Mouse (Mus musculus) heart, adult 2 months (tissue): ENCODE measurements around the gene Upp2. TPM values are rescaled to one million over a fixed set of nuclear protein-coding genes. Genes with fewer than 3 reads are reported as not detected.

Experiments used
- DNase-seq, 2 experiments: peaks; one replicate each; pipeline ENCODE4 v3.0.0; 2021
- H3K27ac ChIP-seq: fragments of 200-600 bp; 2 replicates; pipeline ENCODE4 v1.8.1; 2022
- H3K27me3 ChIP-seq: fragments of 200-500 bp; 2 replicates; pipeline ENCODE4 v1.6.1; 2012; ENCODE audit warnings: mild to moderate bottlenecking, low read length, inconsistent platforms, mixed read lengths; ENCODE audit not compliant: control insufficient read depth, insufficient read depth
- H3K36me3 ChIP-seq: fragments of 200-500 bp; 2 replicates; pipeline ENCODE4 v1.6.1; 2012; ENCODE audit warnings: low read length, inconsistent platforms; ENCODE audit not compliant: control insufficient read depth, insufficient read depth
- H3K4me1 ChIP-seq: fragments of 200-500 bp; 2 replicates; pipeline ENCODE4 v1.6.1; 2011; ENCODE audit warnings: low read length; ENCODE audit not compliant: control insufficient read depth, insufficient read depth
- H3K4me3 ChIP-seq: fragments of 200-600 bp; 2 replicates; pipeline ENCODE4 v1.8.1; 2022
- H3K79me2 ChIP-seq: fragments of 200-500 bp; replicated peaks from 2 replicates; pipeline ENCODE4 v1.6.1; 2012; ENCODE audit warnings: mild to moderate bottlenecking, inconsistent platforms, low read length, moderate library complexity, mixed read lengths; ENCODE audit not compliant: control insufficient read depth, insufficient read depth
- H3K9ac ChIP-seq: fragments of 200-500 bp; 2 replicates; pipeline ENCODE4 v1.6.1; 2012; ENCODE audit warnings: low read depth, mild to moderate bottlenecking, control low read depth, inconsistent platforms, low read length, mixed read lengths
- CTCF ChIP-seq: fragments of 200-600 bp; IDR thresholded peaks from 2 replicates; pipeline ENCODE4 v1.8.1; 2022; ENCODE audit warnings: antibody characterized with exemption, mild to moderate bottlenecking, moderate library complexity
- EP300 ChIP-seq: fragments of 200-500 bp; IDR thresholded peaks from 2 replicates; pipeline ENCODE4 v1.6.1; 2011; ENCODE audit warnings: low read depth, low read length, control low read depth; ENCODE audit not compliant: insufficient read depth
- POLR2A ChIP-seq: fragments of 200-500 bp; IDR thresholded peaks from 2 replicates; pipeline ENCODE4 v1.6.1; 2011; ENCODE audit warnings: mild to moderate bottlenecking, low read depth, low read length, control low read depth; ENCODE audit not compliant: insufficient read depth
- WGBS: fragments of 180-500 bp; shearing (Covaris S2); methylation state at CpG from one replicate; pipeline ENCODE4 v1.1.7; 2018; 5-methylcytosine and 5-hydroxymethylcytosine counted together
- intact Hi-C: fragments of 180-260 bp; cut with DNase I; formaldehyde crosslinking; loops from one replicate; pipeline ENCODE4 v1.15.1; 2025
- polyA plus RNA-seq: library from polyadenylated mRNA; depleted of rRNA; stranded (reverse); fragments of >200 nt; gene quantifications from 2 replicates; pipeline ENCODE4 v1.2.3, GENCODE M21; 2012
- total RNA-seq, 2 experiments: library from RNA; stranded (reverse); gene quantifications; 2 replicates each; pipeline ENCODE4 v1.2.3; 2021

Gene Upp2
- total and polyA plus RNA-seq, 3 experiments: 2.2 to 3.3 (median 3.0) TPM

- Histone ChIP-seq H3K27me3 (no peaks in the 10 kb centered on the region), H3K4me1 (no peaks in the 10 kb centered on the region), H3K36me3 (no peaks in the 10 kb centered on the region), H3K4me3 (no peak overlapping the region), H3K9ac (no peak overlapping the region), H3K27ac (no peak overlapping the region), H3K79me2 (no peaks in the 10 kb centered on the region)
- DNase-seq: no peak
- intact Hi-C loops: no loop called here
- WGBS: 83% methylated on average over 12 of the region's 12 CpGs
- TF ChIP-seq CTCF: no peak
- no peak for TF ChIP-seq EP300
- TF ChIP-seq POLR2A: no peak
Observed at GRCm38 (mm10) chr2:58625186-58625585, 58.1 kb downstream of the Upp2 start.

- no peaks in the 10 kb centered on the region for H3K27me3 ChIP-seq
- H3K36me3 ChIP-seq: no peaks in the 10 kb centered on the region
- H3K4me3 ChIP-seq: no peak overlapping the region
- intact Hi-C loops: no loop called here
- H3K4me1 ChIP-seq: no peaks in the 10 kb centered on the region
- H3K27ac ChIP-seq: no peak overlapping the region
- H3K9ac ChIP-seq: no peak overlapping the region
- no peaks in the 10 kb centered on the region for H3K79me2 ChIP-seq
- TF ChIP-seq EP300 (no peak), CTCF (no peak), POLR2A (no peak)
- no peak for DNase-seq
- WGBS: 68% methylated on average over 2 of the region's 2 CpGs
Observed at GRCm38 (mm10) chr2:58625681-58626080, 58.6 kb downstream of the Upp2 start.

- Histone ChIP-seq H3K27ac (no peak overlapping the region), H3K9ac (no peak overlapping the region), H3K27me3 (no peaks in the 10 kb centered on the region), H3K79me2 (no peaks in the 10 kb centered on the region), H3K4me1 (no peaks in the 10 kb centered on the region), H3K4me3 (no peak overlapping the region), H3K36me3 (no peaks in the 10 kb centered on the region)
- intact Hi-C loops: no loop called here
- TF ChIP-seq EP300: no peak
- TF ChIP-seq POLR2A: no peak
- no peak for TF ChIP-seq CTCF
- no peak for DNase-seq
- 42% methylated on average over 8 of the region's 8 CpGs for WGBS
Observed at GRCm38 (mm10) chr2:58626136-58626769, 59.2 kb downstream of the Upp2 start.

GRCm38 (mm10) chr2:58627981-58628380 is 60.9 kb downstream of the Upp2 start:
- H3K9ac ChIP-seq: no peak overlapping the region
- TF ChIP-seq EP300 (no peak), POLR2A (no peak), CTCF (no peak)
- no peak for DNase-seq
- no peaks in the 10 kb centered on the region for H3K27me3 ChIP-seq
- H3K4me1 ChIP-seq: no peaks in the 10 kb centered on the region
- no peak overlapping the region for H3K4me3 ChIP-seq
- H3K27ac ChIP-seq: no peak overlapping the region
- no peaks in the 10 kb centered on the region for H3K79me2 ChIP-seq
- no peaks in the 10 kb centered on the region for H3K36me3 ChIP-seq
- 77% methylated on average over 2 of the region's 2 CpGs for WGBS
- intact Hi-C loops: no loop called here

- intact Hi-C loops: no loop called here
- H3K9ac ChIP-seq: no peak overlapping the region
- TF ChIP-seq CTCF: no peak
- TF ChIP-seq POLR2A: no peak
- TF ChIP-seq EP300: no peak
- no peaks in the 10 kb centered on the region for H3K36me3 ChIP-seq
- no peak for DNase-seq
- 81% methylated on average over 3 of the region's 3 CpGs for WGBS
- H3K27ac ChIP-seq: no peak overlapping the region
- H3K4me3 ChIP-seq: no peak overlapping the region
- H3K79me2 ChIP-seq: no peaks in the 10 kb centered on the region
- H3K4me1 ChIP-seq: no peaks in the 10 kb centered on the region
- no peaks in the 10 kb centered on the region for H3K27me3 ChIP-seq
Observed at GRCm38 (mm10) chr2:58628993-58629392, 61.9 kb downstream of the Upp2 start.

GRCm38 (mm10) chr2:58629440-58629839 is 62.3 kb downstream of the Upp2 start:
- Histone ChIP-seq H3K27me3 (no peaks in the 10 kb centered on the region), H3K36me3 (no peaks in the 10 kb centered on the region), H3K4me1 (no peaks in the 10 kb centered on the region), H3K9ac (no peak overlapping the region), H3K27ac (no peak overlapping the region), H3K79me2 (no peaks in the 10 kb centered on the region), H3K4me3 (no peak overlapping the region)
- intact Hi-C loops: no loop called here
- 71% methylated on average over 7 of the region's 7 CpGs for WGBS
- TF ChIP-seq CTCF (no peak), POLR2A (no peak), EP300 (no peak)
- DNase-seq: no peak
